Mouse (Mus musculus) Muller cell, postnatal 12 days (primary cell): ENCODE measurements around the gene 6430550D23Rik.
"Not testable (repeated sequence)": the region's sequence is repeated elsewhere in the genome, so short reads cannot be mapped to it uniquely, and the experiment has no call there.

Experiments used
- DNase-seq: peaks from one replicate; pipeline ENCODE4 v3.0.0-alpha.2; 2015; ENCODE audit errors: inconsistent ontology term

6430550D23Rik gene

GRCm38 (mm10) chr2:155952006-155952405 is 55.8 kb downstream of the 6430550D23Rik start:
- no peak for DNase-seq

DNA sequence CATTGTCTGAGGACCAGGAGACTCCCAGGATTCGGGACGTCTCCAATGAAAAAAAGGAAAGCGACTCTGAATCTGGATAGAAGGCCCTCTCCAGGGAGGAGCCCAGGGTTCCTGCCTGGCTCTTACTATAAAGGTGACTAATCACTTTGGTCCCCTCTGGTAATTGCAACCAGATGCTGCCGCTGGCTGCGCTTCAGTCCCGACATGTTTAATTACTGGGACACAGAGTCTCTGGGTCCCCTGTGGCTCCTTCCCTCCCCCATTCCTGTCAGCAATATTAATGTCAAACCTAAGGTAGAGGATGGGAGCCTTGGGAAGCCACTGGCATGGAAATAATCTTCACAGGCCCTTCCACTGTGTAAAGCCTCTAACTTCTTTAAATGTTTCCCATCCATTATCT is 58.4 kb downstream of the 6430550D23Rik start:
- peak; percentile 68 for DNase-seq

- no peak for DNase-seq
These were observed 60.3 kb downstream of the 6430550D23Rik start for GRCm38 (mm10) chr2:155947390-155948002.

DNA sequence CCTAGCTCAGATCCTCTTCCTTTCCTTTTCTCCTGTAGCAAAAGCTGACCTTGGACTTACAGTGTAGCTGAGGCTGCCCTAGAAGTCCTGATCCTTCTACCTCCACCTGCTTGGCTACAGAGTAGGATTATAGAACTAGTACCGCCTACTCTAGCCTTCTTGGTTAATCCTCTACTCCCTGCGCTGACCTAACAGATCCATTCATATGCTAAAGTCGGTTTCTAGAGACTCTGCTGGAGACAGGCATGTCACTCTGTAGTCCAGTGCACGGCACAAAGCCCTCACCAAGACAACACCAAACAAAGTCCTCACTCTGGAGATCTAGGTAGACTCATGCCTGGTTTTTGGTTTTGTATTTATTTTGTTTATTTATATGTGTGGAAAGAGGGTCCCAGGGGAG is 61.3 kb downstream of the 6430550D23Rik start:
- no peak for DNase-seq

DNA sequence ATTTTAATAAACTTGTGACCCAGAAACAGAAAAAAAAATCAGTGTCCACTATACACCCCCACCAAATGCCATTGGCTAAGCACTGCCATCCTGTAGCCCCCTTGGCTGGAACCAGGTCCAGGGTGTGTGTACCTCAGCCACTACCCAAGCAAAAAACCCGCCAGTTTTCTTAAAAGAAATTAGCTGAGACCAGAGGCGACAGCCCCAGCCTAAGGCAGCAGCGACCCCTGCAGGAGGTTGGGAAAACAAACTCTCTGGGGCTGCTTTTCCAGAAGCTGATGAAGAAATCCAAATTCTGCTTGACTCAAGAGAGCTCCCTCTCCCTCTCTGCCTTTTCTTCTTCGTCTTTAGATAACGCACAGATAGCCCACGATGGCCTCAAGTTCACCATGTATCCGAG is 61.7 kb downstream of the 6430550D23Rik start:
- DNase-seq: peak; percentile 42

- DNase-seq: no peak
These were observed 62.2 kb downstream of the 6430550D23Rik start for GRCm38 (mm10) chr2:155945580-155945979.

DNA sequence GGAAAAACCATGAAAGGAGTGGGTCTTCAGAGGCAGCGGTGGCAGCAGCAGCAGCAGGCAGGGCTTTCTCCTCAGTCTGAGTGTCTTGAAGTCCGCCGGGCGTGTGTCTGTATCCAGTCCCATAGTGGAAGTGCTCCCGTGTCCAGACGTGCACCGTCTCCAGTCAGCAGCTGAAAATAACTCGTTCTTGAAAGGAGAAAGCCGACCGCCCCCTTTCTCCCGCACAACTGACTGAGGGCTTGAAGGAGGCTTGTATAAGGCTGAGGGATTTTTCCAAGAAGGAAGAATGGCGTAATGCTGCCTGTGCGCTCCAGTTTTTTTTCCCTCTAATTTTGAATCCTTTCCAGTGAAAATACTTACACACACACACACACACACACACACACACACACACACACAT is 62.7 kb downstream of the 6430550D23Rik start, which contains the start of gene Gdf5:
Gene Gdf5 (minus strand): TSS at position 244 of the 400 bp plus-strand sequence.
- DNase-seq: no peak

- DNase-seq: no peak
These were observed 63.1 kb downstream of the 6430550D23Rik start for GRCm38 (mm10) chr2:155944685-155945084.

DNA sequence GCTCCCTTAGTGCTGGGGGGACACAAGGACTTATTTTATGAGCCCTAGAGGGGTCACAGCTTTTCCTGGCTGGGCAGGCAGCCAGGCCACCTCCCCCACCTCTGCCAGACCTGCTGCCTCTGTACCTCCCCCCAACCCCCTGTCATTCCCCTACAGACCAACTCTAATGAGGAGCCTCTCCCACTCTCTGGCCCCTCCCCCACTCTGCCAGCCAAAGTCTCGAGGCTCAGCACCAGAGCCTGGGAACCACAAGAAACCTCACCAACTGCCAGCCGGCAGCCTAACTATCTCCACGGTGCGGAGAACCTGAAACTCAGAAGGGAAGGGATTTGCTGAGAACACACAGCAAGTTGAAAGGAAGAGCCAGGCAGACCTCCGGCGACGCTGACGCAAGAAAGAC is 64.3 kb downstream of the 6430550D23Rik start:
- no peak for DNase-seq

DNA sequence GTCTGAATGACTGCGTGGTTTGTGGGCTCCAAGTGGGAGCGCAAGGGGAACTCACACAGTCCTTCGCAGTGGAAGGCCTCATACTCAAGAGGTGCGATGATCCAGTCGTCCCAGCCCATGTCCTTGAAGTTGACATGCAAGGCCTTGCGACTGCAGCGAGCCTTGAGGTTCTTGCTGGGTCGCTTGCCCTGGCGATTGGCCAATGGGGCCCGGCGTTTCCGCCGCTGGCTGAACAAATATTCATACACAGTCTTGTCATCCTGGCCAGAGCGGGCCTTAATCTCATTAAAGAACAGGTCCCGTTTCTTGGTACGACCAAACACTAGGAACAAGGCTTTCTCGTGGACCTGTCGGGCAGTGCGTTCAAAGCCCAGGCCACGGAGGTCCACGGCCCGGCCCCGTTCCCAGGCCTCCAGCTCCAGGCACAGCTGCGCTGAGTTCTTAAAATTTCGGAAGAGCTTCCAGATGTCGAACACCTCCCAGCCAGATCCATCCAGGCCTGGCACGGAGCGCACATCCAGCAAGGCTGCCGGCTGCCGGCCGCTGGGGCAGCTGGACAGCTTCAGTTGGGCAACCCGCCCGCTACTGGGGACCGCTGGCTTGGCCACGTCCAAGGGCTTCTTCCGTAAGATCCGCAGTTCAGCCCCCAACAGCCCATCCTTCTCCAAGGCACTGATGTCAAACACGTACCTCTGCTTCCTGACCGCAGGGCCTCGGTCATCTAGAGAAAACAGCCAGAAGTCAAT is 65.9 kb downstream of the 6430550D23Rik start:
- no peak for DNase-seq

- no peak for DNase-seq
These were observed 67.1 kb downstream of the 6430550D23Rik start, which contains the start of gene Gm15557 for GRCm38 (mm10) chr2:155940681-155941080. Gm15557 (plus strand) TSS chr2:155940728.

DNA sequence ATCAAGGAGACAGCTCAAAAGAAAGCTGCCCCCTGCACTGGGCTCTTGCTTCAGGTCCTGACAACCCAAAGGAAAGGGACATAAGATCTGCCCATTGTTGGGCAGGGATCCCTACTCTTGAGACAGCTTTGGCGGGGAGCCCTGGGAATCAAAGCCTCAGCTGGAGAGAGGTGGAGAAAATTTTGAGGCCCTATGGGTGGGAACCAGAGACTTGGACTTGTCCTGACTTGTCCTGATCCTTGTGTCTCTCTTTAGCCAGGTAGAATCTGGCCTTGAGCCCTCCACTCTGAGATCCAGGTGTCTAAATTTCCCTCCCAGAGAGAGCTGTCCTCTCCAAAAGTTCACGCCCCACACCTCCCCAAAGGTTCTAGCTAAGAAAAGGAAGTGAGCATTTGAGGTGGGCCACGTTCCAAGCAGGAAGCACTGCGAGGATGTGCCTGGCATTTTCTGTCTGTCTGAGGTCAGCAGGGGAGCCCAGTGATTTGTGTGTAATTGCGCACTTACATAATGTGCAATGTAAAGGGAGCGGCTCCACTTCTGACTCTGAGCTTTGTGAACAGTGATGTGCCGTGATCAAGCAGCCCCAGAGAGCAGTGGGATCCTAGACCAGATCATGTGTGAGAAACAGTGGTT is 67.8 kb downstream of the 6430550D23Rik start:
- DNase-seq: no peak

DNA sequence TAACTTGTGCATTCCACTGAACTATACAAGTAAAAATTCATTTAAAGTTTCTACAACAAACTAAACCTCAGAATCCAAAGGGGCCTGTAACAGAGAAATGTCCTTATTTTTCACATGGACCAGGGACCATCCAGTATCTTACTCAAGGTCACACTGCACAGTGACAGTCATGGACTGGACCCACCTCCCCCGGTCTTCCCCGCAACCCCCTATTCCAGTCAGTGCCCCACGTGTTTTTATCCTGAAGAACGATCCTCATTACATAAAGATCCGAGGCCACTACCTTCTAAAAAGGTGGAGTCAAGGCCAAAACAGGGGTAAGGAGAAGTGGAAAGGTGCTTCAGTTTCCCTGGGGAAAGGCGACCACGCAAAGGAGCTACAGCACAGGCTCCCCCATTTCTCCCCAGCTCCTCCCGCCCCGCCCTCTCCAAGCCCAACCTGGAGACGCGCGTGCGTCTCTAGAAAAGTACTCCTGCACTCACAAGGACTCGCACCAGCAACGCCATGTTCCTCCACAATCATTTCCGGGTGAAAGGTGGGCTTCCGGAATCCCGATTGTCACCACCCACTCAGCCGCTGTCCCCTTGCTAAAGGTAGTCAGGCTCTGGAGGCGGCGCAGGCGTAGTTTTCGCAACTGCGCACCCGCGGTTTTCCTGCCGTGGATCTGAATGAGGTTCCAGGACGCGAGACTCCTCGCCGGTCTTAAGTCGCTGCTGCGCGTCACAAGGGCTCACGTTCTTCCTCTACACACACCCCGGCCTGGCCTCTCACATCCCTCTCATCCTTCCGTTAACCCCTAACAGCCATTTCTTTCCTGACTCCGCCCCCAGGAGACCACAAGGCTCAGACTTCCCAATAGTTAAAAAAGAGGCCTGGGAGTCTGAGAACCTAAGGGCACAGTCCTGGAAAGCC is 78.0 kb downstream of the 6430550D23Rik start, which contains the start of gene Uqcc1:
Gene Uqcc1 (minus strand): TSS at position 780 of the 912 bp plus-strand sequence.
- peak; percentile 90 for DNase-seq

DNA sequence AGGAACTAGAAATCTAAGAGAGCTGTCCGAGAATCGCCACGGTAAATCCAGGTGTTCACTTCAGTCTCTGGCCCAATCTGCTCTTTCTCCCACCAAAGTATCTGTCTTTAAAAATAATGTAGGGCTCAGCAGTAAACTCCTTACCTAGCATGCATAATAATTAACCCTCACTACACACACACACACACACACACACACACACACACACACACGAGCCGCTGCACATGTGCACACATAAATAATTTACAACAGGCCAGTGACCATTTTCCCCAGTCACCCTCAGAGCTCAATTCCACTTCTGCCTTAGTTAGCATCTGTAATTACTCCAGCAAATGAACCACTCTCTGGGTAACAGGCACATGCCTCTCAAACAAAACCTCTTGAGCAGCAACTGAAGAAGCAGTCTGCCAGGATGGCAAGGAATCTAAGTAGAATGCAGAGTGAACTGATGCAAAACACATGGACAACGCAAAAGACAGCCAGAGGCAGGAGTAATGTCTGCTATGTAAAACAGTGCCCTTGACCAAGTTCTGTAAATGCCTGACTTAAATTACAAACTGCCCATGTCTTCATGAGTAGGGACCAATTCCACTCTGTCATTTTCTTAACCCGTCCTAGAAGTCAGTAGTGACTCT is 78.9 kb downstream of the 6430550D23Rik start:
- no peak for DNase-seq

GRCm38 (mm10) chr2:155925213-155925612 is 82.6 kb downstream of the 6430550D23Rik start:
- DNase-seq: not testable (repeated sequence)
